Mouse (Mus musculus) myocyte (in vitro differentiated cells): ENCODE measurements around the gene Lrrc75a.

Experiments used
- POLR2A ChIP-seq: IDR thresholded peaks from one replicate; pipeline ENCODE4 v1.6.1; 2011; ENCODE audit warnings: low read depth, mild to moderate bottlenecking, control low read depth, moderate library complexity; ENCODE audit not compliant: insufficient read length
- POLR2AphosphoS2 ChIP-seq: IDR thresholded peaks from one replicate; pipeline ENCODE4 v1.6.1; 2011; ENCODE audit warnings: low read depth, control low read depth; ENCODE audit not compliant: insufficient read length

DNA sequence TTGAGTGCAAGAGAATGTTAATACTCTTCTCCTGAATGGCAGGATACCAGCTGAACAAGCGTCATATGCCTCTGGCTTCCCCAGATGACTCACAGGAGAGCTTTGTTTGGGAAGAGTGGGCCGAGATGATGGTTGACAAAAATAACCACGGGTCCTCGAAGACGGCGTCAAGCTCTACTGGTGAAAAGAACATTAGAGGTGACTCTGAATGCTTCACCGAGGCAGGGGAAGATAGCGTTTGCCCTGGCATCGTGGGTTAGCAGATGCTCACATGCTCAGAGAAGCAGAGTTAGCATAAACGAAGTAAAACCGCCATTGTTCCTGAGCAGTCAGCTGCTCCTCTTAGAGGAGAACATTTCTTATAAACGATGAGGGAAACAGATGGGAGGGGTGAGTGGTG lies 21.1 kb upstream of the Lrrc75a start:
- no peak for TF ChIP-seq POLR2AphosphoS2
- no peak for TF ChIP-seq POLR2A
